Mouse (Mus musculus): ENCODE measurements at regions not wholly inside any gene's neighbourhood (a gene's known extent, or its start where the extent isn't known, plus 50 kb on each side); places are given as distances from the start of the nearest gene placed in this dataset.

DNA sequence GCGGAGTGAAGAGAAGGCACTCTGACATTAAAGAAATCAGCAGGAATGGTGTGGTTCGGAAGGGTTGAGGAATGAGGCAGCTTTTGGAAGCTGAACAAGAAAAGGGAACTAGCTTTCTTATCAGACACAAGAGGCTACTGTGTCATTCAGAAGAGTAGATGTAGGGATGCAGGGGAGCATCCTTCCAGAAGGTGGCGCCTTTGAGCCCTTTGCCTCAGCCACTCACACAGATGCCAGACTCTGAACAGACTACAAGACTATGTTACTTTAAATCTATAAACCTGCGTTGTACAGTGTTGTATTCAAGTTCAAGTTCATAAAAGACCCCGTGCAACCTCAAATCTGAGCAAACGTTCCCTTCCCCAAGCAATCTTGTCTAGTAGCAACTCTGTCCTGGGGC is 128.9 kb downstream of the Kap start:
- DNase-seq (ENCODE audit: low read depth, low spot score) = peak; percentile 66

DNA sequence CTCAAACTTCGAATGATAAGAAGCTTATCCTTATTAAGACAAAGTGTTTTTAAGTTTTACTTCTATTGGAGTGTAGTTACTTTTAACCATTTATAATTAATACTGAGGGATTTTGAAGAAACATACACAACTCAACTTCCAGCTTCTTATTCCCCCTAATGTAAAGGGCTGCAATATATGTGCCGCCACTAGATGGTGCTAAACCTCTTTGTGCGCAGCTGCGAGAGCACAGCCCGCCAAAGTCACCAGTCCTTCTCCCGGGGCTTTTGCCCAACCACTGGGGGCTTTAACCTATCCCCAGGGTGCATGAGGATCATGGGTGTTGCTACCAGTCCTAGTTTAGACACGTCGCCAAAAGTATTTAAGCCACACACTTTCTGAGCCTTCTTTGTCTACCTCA is 146.8 kb downstream of the Kap start:
- peak; percentile 51 for DNase-seq (ENCODE audit: low read depth, low spot score)

DNA sequence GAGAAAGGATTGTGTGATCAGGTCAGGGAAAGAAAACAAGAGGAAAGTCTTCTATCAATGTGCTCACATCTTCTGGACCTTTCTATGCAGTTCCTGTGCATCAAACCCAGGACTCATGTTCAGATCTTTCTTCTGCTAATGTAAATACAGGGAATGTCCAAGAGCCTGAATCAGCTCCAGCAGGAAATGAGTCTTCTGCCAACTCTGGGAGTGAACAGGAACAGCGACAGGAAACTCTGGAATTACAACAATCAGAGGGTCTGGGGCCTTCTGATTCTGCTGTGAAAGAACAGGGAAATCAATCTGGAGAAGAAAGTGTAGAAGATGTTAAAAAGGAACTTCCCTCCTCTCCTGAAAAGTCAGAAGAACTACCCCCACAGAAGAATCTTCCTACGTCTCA is 151.9 kb downstream of the Kap start:
- no peak for DNase-seq (ENCODE audit: low read depth, low spot score)
